Mouse (Mus musculus): Measurements from ENCODE around the gene Cldn19.
"Not testable (repeated sequence)": the region's sequence is repeated elsewhere in the genome, so short reads cannot be mapped to it uniquely, and the experiment has no call there.

Gene Cldn19

DNA sequence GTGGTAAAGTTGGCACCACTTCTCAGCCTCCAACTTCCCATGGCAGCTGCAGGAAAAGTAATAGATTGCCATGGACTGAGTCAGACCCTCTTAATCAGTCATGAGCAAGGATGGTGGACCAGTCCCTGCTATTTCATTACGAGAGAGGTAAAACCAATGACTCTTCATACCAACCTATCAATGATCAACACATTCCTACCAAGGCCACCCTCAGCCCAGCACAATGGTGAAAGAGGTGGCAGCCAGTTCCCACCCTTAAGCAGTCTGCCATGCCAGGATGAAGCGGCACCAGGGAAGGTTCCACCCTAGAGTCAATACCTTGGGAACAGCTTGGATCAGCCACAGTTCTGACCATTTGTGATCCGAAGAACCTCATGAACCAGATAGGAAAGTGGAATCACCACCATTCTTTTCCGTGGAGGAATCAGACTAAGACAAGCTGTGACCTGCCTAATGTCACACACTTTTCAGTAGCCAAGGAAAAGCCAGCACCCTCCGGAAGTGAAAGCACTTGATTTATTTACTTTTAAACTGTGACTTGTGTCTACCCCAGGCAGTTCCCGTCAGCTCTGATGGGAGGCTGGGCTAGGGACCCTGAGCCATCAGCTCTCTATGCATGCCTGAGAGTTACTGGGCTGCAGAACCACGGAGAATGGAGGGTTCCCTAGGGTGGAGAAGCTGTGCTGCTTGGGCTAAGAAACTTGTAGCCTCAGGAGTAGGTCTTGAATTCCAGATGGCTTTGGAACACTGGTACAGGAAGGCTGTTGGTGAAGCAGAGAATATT, 3.0 kb upstream of the Cldn19 start:
- no peak for DNase-seq (ENCODE audit: low spot score in 2 of 2)

DNA sequence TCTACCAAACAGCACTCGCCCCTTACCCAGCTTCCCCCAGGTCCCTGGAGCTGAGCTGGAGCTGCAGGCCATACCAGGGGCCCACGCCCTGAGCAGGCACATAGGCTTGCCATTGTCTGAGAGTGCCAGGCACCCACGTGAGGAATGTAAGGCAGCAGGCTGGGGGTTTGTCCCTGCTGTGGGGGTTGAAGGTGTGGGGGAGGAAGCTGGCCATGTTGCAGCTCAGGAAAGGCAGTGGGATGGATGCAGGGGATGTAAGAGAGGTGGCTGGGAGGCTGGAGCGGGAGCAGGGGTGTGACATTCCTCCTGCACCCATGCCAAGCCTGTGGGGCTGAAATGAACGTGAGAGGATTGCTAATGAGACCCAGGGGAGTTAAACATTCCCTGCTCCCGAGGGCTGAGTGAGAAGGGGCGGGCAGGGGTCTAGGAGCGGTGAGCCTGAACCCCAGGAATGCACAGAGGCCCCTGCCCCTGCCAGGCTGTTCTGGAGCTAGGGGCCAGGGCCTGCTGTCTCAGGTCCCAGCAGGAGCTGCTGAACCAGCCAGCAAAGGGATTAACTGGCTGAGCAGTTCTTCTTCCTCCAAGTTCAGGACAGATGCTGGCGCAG, 1.1 kb upstream of the Cldn19 start:
- DNase-seq (ENCODE audit: low spot score in 2 of 2), result no peak

DNA sequence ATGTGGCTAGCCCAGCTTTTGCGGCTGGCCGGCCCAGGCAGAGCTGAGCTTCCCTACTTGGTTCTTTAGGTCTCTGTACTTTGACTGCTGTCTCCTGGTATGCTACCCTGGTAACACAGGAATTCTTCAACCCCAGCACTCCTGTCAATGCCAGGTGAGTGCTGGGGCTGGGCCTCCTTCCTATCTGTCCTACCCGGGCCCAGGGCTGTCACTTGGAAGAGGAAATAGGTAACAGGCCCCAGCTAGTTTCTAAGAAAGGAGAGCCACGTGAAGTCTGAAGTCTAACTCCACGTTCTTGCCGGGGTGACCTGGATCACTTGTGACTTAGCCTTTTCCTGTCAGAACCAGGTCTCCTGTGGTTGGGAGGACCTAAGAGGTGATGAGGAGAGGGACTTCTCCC, 1.9 kb downstream of the Cldn19 start:
- DNase-seq (ENCODE audit: low spot score in 2 of 2), result no peak

DNA sequence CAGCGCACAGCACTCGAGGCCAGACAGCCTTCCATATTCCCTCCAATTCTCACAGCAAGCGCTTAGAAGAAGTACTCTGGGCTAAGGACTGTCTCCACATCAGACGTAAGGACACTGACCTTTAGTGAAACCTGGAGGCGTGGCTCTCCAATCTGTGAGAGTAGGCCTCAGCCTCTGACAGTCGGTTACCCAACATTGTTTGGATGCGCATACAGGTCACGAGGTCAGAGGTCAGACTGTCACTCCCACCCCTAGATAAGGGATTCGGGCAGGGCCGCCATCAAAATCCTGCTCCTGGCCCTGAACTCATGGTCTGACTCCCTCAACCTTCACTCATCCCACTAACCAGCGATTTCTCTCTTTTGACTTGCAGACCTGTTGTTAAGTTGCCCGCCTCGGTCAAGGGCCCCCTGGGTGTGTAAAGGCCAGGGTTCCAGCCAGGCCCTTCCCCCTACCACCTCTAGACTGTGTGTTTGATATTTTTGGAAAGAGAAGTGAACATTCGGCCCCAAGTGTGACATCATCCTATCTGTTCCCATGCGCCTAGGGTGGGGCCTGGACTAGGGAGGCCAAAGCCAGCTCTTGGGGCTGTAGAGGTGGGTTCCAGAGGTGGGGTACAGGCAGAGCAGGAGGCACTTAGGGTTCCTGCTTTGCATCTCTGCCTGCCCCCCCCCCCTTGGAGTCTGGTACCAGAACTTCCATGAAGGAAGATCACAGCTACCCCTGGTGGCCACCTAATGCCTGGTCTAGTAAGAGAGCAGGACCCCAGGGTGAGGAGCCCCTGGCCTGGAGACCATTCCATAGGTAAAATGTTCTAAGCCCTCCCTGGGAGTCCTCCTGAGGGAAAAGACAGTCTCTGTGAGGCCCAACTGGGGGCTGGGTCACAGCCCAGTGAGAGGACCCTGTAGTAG, 4.4 kb downstream of the Cldn19 start:
- no peak for DNase-seq (ENCODE audit: low spot score in 2 of 2)

DNA sequence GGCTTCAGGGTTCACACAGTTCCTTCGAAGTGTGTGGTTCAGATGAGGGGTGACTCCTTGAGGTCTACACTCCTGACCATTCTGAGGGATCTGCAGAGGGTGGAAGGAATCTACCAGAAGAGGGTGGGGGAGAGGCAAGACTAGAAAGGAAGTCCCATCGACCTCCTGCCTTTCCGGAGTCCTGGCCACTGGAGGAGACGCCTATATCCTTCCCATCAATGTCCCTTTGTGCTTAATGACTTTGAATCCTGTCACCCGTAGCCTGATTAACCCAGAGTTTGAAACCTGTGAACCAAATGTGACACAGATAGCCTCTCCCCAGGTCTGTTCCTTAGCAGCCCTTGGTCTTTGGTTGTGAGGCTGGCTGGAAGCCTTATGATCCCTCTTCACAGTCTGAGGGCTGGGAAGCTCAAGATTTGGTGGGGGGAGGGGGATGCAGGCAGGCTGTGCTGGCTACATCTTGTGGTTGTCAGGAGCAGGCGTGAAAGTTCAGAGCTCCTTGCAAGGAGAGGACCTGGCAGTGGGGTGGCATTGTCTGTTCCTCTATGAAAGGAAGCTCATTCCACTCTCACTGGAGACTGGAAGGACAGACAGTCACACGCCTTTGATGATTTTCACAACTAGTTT, 6.0 kb downstream of the Cldn19 start:
- DNase-seq (ENCODE audit: low spot score in 2 of 2), result no peak

DNA sequence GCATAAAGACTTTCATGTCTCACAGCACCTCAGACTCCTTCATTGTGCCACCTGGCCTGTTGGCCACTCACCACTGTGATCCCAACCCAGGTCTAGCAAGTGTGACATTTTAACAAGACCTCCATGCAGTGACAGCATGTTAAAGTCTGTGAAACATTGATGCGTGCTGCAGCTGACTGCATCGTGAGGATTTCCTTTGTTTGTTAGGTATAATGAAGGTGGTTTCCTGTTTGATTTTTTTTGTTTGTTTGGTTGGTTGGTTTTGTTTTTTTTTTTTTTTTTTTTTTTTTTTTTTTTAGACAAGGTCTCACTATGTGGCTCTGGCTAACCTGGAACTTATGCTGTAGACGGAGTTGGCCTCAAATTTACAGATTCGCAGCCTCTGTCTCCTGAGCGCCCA, 7.3 kb downstream of the Cldn19 start:
- DNase-seq (ENCODE audit: low spot score in 2 of 2), result no peak

DNA sequence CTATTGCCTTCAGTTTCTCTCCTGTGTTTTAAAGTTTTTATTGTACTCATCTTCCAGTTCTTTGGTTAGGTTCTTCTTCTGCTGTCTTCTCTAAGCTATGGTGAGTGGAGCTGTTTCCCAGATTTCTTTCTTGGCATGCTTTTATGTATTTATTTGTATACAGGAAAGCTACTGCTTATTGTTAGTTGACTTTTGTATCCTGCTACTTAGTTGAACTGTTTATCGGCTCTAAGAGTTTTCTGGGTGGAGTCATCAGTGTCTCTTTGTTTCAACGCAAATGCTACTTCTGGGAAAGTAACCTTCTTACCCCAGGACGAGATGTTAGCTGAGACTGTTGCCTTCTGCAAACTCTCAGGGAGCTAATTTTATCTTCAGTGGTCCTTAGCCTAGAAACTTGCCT, 8.2 kb downstream of the Cldn19 start:
- DNase-seq (ENCODE audit: low spot score in 2 of 2), result no peak

DNA sequence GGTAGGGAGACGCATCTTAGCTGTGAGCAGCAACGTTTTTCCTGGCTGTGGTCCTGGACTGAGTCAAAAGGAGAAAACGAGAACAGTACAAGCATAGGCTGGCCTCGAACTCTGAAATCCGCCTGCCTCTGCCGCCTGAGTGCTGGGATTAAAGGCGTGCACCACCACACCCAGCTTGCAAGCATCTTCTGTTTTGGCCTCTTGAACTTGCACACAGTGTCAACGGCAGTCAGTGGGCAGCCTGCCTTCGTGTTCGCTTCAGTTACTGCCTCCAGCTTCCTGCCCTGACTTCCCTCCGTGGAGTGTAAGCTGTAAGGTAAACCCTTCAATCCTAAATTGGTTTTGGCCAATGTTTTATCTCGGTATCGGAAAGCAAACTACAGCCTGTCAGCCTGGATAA, 11.4 kb downstream of the Cldn19 start:
- no peak for DNase-seq (ENCODE audit: low spot score in 2 of 2)

DNA sequence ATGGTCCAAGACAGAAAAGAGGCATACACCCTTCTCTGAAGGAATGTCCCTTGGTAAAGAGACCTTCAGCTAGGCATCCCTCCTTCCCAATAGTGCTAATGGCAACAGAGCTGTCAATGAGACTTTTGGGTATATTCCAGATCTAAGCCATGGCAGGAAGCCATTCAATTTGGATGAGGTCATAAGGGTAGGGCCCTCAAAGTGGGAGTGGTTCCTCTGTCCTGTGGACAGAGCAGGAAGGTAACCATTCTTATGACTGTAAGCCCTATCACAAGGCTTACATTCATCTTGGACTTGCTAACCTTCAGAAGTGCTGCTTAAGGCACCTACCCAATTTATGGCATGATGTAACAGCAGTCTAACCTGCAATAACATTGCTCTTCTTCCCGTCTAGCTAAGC, 19.4 kb downstream of the Cldn19 start:
- no peak for DNase-seq (ENCODE audit: low spot score in 2 of 2)

DNA sequence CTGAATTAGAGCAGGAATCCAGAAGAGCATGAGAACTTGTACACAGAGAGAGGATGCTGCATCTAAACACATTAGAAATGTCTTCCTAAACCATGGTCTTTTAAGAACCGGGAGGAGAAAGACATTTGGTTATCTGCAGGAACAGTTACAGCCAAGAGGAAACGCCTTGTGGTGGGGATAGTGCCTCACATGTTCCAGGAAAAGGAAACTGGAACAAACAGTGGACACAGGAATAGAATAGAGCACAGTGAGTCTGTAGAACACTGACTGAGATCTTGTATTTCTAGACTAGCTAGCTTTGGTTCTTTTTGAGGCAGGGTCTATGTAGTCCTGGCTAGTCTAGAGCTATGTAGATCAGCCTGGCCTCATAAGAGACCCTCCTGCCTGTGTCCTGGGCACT, 20.0 kb downstream of the Cldn19 start:
- DNase-seq (ENCODE audit: low spot score in 2 of 2), result no peak

DNA sequence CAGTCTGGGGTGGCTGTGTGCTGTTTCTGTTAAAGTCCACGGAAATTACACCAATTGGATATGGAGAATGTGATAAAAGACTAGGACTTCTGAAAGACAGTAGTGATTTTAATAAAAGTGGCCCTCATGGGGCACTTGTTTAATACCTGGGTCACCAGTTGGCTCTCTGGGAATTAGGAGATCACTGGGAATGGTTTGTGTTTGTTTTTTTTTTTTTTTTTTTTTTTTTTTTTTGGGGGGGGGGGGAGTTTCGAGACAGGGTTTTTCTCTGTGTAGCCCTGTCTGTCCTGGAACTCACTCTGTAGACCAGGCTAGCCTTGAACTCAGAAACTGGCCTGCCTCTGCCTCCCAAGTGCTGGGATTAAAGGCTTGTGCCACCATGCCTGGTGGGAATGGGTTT, 20.5 kb downstream of the Cldn19 start:
- no peak for DNase-seq (ENCODE audit: low spot score in 2 of 2)

DNA sequence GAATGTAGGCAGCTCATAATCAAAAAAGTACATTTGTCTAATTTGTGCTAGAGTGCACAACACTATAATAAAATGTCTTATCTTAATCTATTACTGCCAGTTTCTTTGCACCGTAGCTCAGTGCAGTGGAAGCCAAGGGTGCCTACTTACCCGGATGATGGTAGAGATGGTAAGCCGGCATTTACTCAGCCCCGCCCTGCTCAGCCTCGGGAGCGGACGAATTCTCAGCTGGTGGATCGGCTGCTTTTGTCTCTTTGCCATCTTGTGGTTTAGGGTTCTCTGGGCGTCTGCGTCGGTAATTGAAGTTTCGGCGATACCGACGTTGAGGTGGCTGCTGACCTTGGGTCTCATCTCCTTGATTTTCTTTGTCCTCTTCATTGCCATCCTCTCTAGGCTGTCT, 23.6 kb downstream of the Cldn19 start:
- DNase-seq (ENCODE audit: low spot score in 2 of 2), result not testable (repeated sequence)

DNA sequence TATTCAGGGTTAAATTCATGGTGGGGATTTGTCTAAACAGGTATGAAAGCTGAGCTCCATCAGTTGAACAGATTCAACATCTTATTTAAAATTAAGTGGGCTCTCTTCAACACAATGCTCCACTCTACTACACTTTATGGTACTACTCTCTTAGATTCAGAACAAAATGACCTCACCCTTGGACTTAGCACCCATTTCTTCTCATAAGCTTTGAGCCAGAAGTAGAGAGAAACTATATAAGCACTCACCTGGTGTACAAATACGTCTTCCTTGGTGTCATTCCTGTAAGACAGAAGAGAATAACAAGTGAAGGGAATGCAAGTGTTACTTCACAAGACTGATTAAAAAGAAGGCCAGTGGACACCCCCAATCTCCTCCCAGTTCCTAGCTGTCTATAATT, 29.6 kb downstream of the Cldn19 start:
- DNase-seq (ENCODE audit: low spot score in 2 of 2), result no peak

DNA sequence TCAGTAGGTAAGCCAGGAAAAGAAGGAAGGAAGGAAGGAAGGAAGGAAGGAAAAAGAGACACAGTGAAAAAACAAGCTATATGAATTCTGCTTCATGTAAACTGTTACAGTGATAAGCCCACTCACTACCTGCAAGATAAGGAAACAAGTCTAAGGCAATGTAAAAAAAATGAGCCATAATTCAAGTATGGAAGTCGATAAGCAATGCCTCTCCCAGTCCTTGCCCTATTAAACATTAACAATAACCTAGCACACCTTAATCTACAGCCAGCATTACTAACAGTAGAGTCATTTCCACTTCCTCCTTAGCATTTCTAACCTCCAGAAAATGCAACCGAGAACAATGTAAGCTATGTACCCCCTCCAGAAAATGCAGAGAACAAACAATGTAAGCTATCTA, 30.1 kb downstream of the Cldn19 start:
- DNase-seq (ENCODE audit: low spot score in 2 of 2), result no peak

DNA sequence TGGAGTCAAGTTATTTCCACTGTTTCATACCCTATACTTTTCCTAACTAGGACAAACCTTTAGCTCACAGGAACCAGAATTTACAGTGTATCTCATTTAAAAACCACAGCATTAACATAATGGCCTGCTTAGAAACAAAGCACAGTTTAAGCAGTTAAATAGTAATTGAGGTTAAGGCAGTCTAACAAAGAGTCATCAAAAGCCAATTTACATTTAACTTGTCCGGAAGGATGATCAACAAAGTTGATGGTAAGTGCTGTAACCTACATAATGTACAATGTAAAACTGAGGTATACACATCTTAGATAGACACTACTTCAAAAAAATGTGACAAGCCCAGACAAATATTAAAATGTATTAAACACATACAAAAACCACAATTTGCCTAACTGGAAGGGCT, 36.7 kb downstream of the Cldn19 start:
- no peak for DNase-seq (ENCODE audit: low spot score in 2 of 2)

DNA sequence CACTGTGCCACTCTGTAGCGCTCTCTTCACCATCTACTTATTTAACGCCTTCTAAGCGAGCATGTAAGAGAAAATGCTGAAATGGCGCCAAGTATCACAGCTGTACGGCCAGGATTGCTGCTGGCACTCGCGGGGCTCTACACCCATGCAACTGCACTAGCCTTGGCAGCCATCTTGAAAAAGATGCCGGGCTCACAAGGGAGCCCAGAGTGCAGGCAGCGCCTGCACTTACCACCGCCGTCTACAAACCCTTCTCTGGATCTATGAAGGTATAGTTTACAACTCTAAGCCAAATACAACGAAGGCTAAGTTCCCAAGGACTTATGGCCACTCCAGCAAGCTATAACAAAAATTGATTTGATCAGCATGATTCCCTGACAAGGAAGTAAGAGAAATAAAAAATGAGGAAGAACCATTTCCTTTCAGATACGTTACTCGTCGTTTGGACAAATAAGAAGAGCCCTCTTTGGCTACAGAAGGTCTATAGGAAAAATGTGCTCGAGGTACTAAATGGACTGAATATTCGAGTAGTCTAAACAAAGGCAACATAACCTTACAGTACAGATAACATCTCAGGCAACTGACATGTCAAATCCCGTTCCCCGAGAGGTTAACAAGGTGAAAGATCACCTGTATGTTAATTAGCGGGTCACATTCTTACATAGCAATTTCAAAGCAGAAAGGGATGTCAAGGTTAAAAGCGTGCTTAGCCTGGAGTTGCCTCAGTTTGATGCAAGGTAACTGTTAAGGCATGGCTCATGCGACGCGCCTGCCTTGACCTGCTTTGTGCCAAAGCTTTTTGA, 37.8 kb downstream of the Cldn19 start:
- DNase-seq (ENCODE audit: low spot score in 2 of 2), result peak; percentile 28 to 36

DNA sequence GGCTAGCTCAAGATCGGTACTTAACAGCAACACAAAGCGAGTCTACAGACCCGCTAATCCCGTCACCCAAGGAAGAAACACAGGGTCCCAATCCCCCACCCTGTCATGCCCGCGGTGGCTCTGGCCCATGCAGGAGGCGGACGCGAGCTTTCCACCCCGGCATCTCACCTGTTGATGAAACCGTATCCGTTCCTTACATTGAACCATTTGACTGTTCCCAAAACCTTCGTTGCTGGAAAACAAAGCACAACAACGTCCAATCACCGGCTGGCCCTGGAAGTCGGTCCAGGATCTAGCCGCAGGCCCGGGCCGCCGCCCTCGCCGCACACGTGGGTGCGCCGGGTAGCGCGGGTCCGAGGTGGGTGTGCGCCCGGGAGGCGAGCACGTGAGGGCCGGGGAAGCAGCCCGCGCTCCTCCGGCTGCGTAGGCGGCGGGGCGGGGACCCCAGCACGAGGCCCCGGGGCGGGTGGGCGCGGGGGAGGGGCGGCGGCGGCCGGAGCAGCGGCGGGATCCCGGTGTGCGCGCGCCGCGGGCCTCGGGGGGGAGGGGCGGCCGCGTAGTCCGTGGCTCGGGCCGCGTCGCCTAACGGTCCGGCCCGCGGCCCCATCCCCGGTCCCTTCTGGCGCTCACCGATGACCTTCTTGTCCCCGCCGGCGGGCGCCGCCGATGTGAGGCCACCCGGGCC, 38.5 kb downstream of the Cldn19 start:
- peak; percentile 9 to 20 for DNase-seq (ENCODE audit: low spot score in 2 of 2)

DNA sequence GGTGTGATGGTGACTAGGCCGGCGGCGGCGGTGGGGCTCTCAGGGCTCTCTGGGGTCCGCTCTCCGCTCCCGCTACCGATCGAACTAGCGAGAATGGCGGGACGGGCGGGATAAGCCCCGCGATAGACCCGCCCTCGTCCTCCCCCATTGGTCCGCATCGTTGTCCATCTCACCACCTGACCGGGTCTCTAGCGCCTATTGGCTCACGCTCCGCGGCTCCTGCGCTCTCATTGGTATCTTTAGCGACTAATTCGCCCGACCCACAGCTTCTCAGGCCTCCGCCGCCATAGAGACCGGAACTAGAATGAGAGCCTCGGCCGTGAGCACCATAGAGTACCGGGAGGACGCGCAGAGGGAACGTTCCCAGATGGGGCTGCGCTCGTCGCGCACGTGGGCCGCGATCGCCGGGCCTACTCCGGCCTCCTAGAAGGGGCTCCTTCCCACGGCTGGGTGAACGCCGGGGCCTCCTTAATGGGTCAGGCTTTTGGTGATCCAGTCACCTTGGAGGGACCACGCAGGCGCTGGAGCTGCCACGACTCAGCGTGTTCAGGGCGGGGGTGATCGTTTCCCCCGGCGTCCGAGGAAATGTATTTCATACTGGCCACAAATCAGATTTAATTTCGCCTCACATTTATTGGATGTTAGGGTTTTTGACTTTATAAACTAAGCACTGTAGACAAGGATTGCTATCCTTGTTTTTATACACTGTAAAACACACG, 39.4 kb downstream of the Cldn19 start, which contains the start of gene Ybx1:
TSS of gene Ybx1 (minus strand) at position 190 of the 719 bp plus-strand sequence.
- peak; percentile 100 for DNase-seq (ENCODE audit: low spot score in 2 of 2)

DNA sequence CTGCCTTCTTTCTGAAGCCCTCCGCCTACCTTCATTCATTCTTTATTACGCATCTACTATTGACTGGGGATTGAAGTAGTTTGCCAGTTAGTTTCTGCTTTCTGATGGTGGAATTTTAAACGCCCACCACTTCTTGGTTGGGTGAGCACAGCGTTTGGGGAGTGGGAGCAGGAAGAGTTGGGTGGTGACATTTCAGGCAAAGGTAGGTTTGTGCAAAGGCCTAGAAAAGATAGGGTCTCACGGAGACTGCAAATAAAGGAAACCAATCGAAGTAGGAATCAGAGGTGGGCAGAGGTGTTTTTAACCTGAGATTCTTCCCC, 39.9 kb downstream of the Cldn19 start:
- DNase-seq (ENCODE audit: low spot score in 2 of 2), result no peak

DNA sequence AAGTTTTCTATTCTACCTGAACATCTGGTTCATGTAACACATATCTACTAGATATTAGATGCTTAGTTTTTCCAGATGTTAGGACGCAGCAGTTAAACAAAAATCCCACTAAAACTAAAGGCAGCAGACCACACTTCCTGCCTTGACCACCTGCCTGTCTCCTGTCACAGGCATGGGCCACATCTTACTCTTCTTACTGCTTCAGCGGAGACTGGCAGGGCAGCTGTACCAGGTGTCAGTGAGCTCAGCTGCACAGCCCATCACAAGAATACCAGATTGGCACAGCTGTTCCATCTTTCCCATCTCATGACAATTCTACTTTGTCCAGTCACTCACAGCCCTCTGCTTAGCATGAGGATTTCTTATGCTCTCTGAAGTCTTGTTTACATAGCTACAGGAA, 42.1 kb downstream of the Cldn19 start:
- no peak for DNase-seq (ENCODE audit: low spot score in 2 of 2)
